Mouse (Mus musculus) lung, adult 2 months (tissue): ENCODE results near the gene Gprc5b.

Experiments used
- CTCF ChIP-seq: fragments of 200-500 bp; IDR thresholded peaks from 2 replicates; pipeline ENCODE4 v1.5.1; 2011; ENCODE audit warnings: mild to moderate bottlenecking, low read length, control low read depth; ENCODE audit not compliant: insufficient read depth
- POLR2A ChIP-seq: fragments of 200-500 bp; IDR thresholded peaks from 2 replicates; pipeline ENCODE4 v1.6.1; 2011; ENCODE audit warnings: low read depth, mild to moderate bottlenecking, control low read depth, low read length, borderline replicate concordance; ENCODE audit errors: extremely low read depth

DNA sequence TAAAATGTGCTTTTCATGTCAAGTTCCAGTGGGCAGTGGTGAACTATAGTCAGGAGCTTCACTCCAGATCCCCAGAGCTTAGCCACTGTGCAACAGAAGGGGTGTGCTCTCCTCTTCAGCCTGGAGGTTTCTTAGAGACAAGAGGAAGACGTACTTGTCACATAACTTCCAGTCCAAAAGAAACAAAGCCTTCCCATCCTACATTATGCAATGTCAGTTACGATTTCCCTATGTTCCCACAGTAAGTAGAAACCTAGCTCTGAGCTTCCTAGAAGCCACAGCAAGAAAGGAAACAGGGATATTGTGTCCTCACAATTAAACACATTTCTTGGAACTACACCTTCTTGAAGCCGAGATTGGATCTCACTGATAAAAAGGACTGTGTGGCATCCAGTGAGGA is 47.8 kb downstream of the Gprc5b start:
- TF ChIP-seq POLR2A (no peak), CTCF (no peak)
